Mouse (Mus musculus): ENCODE results near the gene Nbea.

Gene Nbea

GRCm38 (mm10) chr3:55593312-55593711 is 590.2 kb downstream of the Nbea start:
- DNase-seq (ENCODE audit: low spot score): no peak

GRCm38 (mm10) chr3:55590727-55591126 is 592.8 kb downstream of the Nbea start:
- no peak for DNase-seq (ENCODE audit: low spot score)

- DNase-seq (ENCODE audit: low spot score): no peak
These were observed 593.2 kb downstream of the Nbea start for GRCm38 (mm10) chr3:55590291-55590690.

- DNase-seq (ENCODE audit: low spot score): no peak
These were observed 594.0 kb downstream of the Nbea start for GRCm38 (mm10) chr3:55589402-55589944.

- no peak for DNase-seq (ENCODE audit: low spot score)
These were observed 595.2 kb downstream of the Nbea start for GRCm38 (mm10) chr3:55587972-55588946.

- no peak for DNase-seq (ENCODE audit: low spot score)
These were observed 596.0 kb downstream of the Nbea start for GRCm38 (mm10) chr3:55587434-55587971.

All from layer of hippocampus, adult 9-10 months (tissue).